In the genomic region with DNA sequence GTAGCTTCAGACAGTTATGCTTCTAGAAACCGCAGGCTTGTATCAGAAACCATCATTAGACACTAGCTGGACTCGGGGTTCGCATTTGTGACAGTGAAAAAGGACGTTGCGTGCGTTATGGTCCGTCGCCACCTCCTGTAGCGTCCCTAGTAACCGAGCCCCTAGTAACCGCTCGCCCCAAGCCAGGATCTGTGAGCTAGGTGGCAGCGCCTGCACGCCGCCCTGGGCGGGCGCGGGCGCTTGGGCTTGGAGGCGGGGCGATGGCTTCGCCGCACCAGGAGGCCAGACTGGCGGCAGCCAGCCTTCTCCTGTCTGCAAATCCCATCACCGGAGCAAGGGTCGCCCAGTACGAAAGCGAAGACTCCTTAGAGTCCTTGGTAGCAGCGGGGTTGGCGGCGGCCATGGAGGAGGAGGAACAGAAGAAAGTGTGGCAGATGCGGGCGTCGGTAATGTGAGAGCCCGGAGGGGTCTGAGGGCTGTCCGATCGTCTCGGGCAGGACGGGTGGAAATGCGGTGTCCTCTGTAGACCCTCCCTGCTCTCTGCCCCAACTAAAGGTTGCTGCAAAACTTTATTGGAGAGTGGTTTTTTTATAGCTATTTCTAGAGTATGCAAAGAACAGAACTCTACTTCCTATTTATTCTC, we compare ENCODE assay signal across 8 mouse cellular contexts. TPM values are rescaled to one million over a fixed set of nuclear protein-coding genes. Genes with fewer than 3 reads are reported as not detected.
DNase-seq lines count a peak whose midpoint lies in the region; ATAC-seq and TF ChIP-seq lines count a peak whose summit lies in the region.

No protein-coding gene starts in this region.

- no peaks in the 10 kb centered on the region for H3K27me3 ChIP-seq in MEL (ENCODE audit: control insufficient read depth in 1 of 2, insufficient read depth in 2 of 2, low read length in 2 of 2)
- H3K27me3 ChIP-seq in forebrain, embryonic 16.5 days (replicated peaks; ENCODE audit: control insufficient read depth, insufficient read depth, low read length), result no peaks in the 10 kb centered on the region
- no peaks in the 10 kb centered on the region for H3K27me3 ChIP-seq in lung, embryonic 15.5 days

- peak in 1 of 2 experiments; percentile 31; a peak in 1 of 4 replicates for TF ChIP-seq EP300 in MEL (IDR thresholded peaks at IDR 0.05; ENCODE audit: low read depth in 1 of 2, low read length in 2 of 2)

- TF ChIP-seq CTCF in MEL (IDR thresholded peaks at IDR 0.05 in 2 of 3, conservative IDR thresholded peaks at IDR 0.05 in 1 of 3; ENCODE audit: control insufficient read depth in 1 of 3, insufficient read depth in 1 of 3, low read depth in 2 of 3, low read length in 3 of 3, poor library complexity in 1 of 3, severe bottlenecking in 1 of 3), result 0 out of 6 replicates have a peak, but pooled peaks of 1 of the 3 experiments have one; percentile 15
- no peak; the same call in 1 of the 2 replicates for TF ChIP-seq CTCF in olfactory bulb, adult 2 months (IDR thresholded peaks at IDR 0.05; ENCODE audit: insufficient read depth, low read depth, low read length)

- under 1% methylated on average over 40 of the region's 40 CpGs for WGBS in forebrain, embryonic 16.5 days
- under 1% methylated on average over 40 of the region's 40 CpGs for WGBS in lung, embryonic 15.5 days
- WGBS in olfactory bulb, adult 2 months, result under 1% methylated on average over 40 of the region's 40 CpGs

- TF ChIP-seq RAD21 in MEL (IDR thresholded peaks at IDR 0.05; ENCODE audit: low read depth, low read length), result no peak

- peaks cover 0 to 3% of the 10 kb centered on the region in 2 experiments; a peak in 1 of 4 replicates for H3K4me1 ChIP-seq in MEL (ENCODE audit: control insufficient read depth in 1 of 2, insufficient read depth in 2 of 2, low read length in 2 of 2)
- peaks cover 7% of the 10 kb centered on the region; the same call in 1 of the 2 replicates for H3K4me1 ChIP-seq in forebrain, embryonic 16.5 days (replicated peaks; ENCODE audit: control insufficient read depth, insufficient read depth, low read length)
- H3K4me1 ChIP-seq in lung, embryonic 15.5 days, result no peaks in the 10 kb centered on the region
- H3K4me1 ChIP-seq in olfactory bulb, adult 2 months (ENCODE audit: control insufficient read depth, insufficient read depth, low read length), result peaks cover 4% of the 10 kb centered on the region; the same call in 1 of the 2 replicates

- no peaks in the 10 kb centered on the region for H3K9me3 ChIP-seq in MEL (replicated peaks; ENCODE audit: insufficient read depth, low read length)
- no peaks in the 10 kb centered on the region for H3K9me3 ChIP-seq in forebrain, embryonic 16.5 days (ENCODE audit: control insufficient read depth, low read length)
- H3K9me3 ChIP-seq in lung, embryonic 15.5 days, result no peaks in the 10 kb centered on the region

- peak overlapping the region; percentile 72 for H3K4me3 ChIP-seq in MEL (ENCODE audit: control insufficient read depth in 1 of 2, insufficient read depth in 1 of 2, low read depth in 2 of 2, low read length in 2 of 2)
- H3K4me3 ChIP-seq in forebrain, embryonic 16.5 days (replicated peaks; ENCODE audit: low read length), result peak overlapping the region; percentile 66
- H3K4me3 ChIP-seq in lung, embryonic 15.5 days, result peak overlapping the region; percentile 64
- H3K4me3 ChIP-seq in olfactory bulb, adult 2 months (ENCODE audit: insufficient read depth, low read depth, low read length), result peak overlapping the region; percentile 65

- peak overlapping the region; percentile 87 for H3K27ac ChIP-seq in MEL (ENCODE audit: control insufficient read depth, low read depth, low read length)
- peak overlapping the region; percentile 86 for H3K27ac ChIP-seq in forebrain, embryonic 16.5 days (ENCODE audit: low read length)
- peak overlapping the region; percentile 89 for H3K27ac ChIP-seq in lung, embryonic 15.5 days
- H3K27ac ChIP-seq in olfactory bulb, adult 2 months (ENCODE audit: insufficient read depth, low read depth, low read length), result peak overlapping the region; percentile 44

- peak overlapping the region; percentile 73 for H3K9ac ChIP-seq in MEL (ENCODE audit: control insufficient read depth, low read depth, low read length, poor library complexity, severe bottlenecking)
- peak overlapping the region; percentile 82 for H3K9ac ChIP-seq in forebrain, embryonic 16.5 days (replicated peaks; ENCODE audit: low read depth, low read length)
- peak overlapping the region; percentile 71 for H3K9ac ChIP-seq in lung, embryonic 15.5 days

- peak; percentile 61 to 75; a peak in 3 of 4 replicates for TF ChIP-seq POLR2A in MEL (IDR thresholded peaks at IDR 0.05; ENCODE audit: control insufficient read depth in 1 of 2, insufficient read depth in 1 of 2, low read depth in 1 of 2, low read length in 2 of 2, poor library complexity in 1 of 2)
- peak; percentile 24; the same call in 1 of the 2 replicates for TF ChIP-seq POLR2A in olfactory bulb, adult 2 months (IDR thresholded peaks at IDR 0.05; ENCODE audit: insufficient read depth, low read depth, low read length)

- peak; percentile 94 for DNase-seq in MEL (ENCODE audit: low read depth, low spot score)
- DNase-seq in cerebellum, adult 18-20 months, result peak; percentile 81 to 86
- DNase-seq in heart, postnatal 4 days, result peak; percentile 82
- DNase-seq in layer of hippocampus, adult 8-10 months (ENCODE audit: low spot score in 2 of 2), result peak; percentile 75 to 81
- DNase-seq in thymus, adult 18-20 months, result peak; percentile 47 to 55

- H3K79me2 ChIP-seq in MEL (ENCODE audit: control insufficient read depth, insufficient read depth, low read length, poor library complexity), result no peaks in the 10 kb centered on the region; the same call in 1 of the 2 replicates

- peak overlapping the region; percentile 68 for H3K4me2 ChIP-seq in forebrain, embryonic 16.5 days (ENCODE audit: low read length)
- H3K4me2 ChIP-seq in lung, embryonic 15.5 days, result peak overlapping the region; percentile 89

- peak; percentile 95 for ATAC-seq in forebrain, embryonic 16.5 days
- ATAC-seq in lung, embryonic 15.5 days (ENCODE audit: borderline replicate concordance, extremely low read depth, low FRiP score, low TSS enrichment), result peak; percentile 97

- peaks cover 4 to 14% of the 10 kb centered on the region in 2 experiments; a peak in 3 of 4 replicates for H3K36me3 ChIP-seq in MEL (ENCODE audit: control insufficient read depth in 1 of 2, insufficient read depth in 2 of 2, low read length in 2 of 2)
- peaks cover 10% of the 10 kb centered on the region; the same call in 1 of the 2 replicates for H3K36me3 ChIP-seq in forebrain, embryonic 16.5 days (ENCODE audit: control insufficient read depth, insufficient read depth)
- peaks cover 22% of the 10 kb centered on the region for H3K36me3 ChIP-seq in lung, embryonic 15.5 days

RNA-seq across cellular contexts. Expression of gene Fam161a, which starts 1.0 kb away (rescaled TPM):
- total RNA-seq in MEL (2012; rRNA removed), result 0.27 and 0.65 TPM in 2 replicates
- 1 to 10 TPM in 1 of 2 experiments, not detected in 1; 1.0 TPM for polyA plus RNA-seq in MEL (2012; ENCODE audit: insufficient read depth in 1 of 2, insufficient read length in 2 of 2, low read depth in 1 of 2, low replicate concordance in 2 of 2, missing spikeins in 1 of 2)
- 3.6 and 3.9 TPM in 2 replicates for polyA plus RNA-seq in forebrain, embryonic 16.5 days (2015; fragmentation: Nextera tagmentation; extraction: Ambion mirVana)
- 1 to 10 TPM; 1.7 to 2.0 TPM for total RNA-seq in heart, postnatal 4 days (2021)
- total RNA-seq in layer of hippocampus, adult 8-10 months (2022), result 1 to 10 TPM; 4.1 to 5.6 (median 4.8) TPM
- polyA plus RNA-seq in lung, embryonic 15.5 days (2015; fragmentation: Nextera tagmentation; extraction: Ambion mirVana), result 5.5 and 5.8 TPM in 2 replicates
- not detected in 2 replicates for polyA plus RNA-seq in olfactory bulb, adult 2 months (2012; ENCODE audit: insufficient read depth, insufficient read length, low replicate concordance, missing spikeins)

RNA-seq across cellular contexts. Expression of gene Cct4, which starts 18.0 kb away (rescaled TPM):
- total RNA-seq in MEL (2012; rRNA removed), result 552 and 588 TPM in 2 replicates
- 100 to 1,000 TPM; 387 to 567 TPM for polyA plus RNA-seq in MEL (2012; ENCODE audit: insufficient read depth in 1 of 2, insufficient read length in 2 of 2, low read depth in 1 of 2, low replicate concordance in 2 of 2, missing spikeins in 1 of 2)
- 335 and 378 TPM in 2 replicates for polyA plus RNA-seq in forebrain, embryonic 16.5 days (2015; fragmentation: Nextera tagmentation; extraction: Ambion mirVana)
- 100 to 1,000 TPM; 150 to 156 TPM for total RNA-seq in heart, postnatal 4 days (2021)
- 100 to 1,000 TPM in 2 of 4 experiments, 10 to 100 TPM in 2; 93.7 to 125 (median 110) TPM for total RNA-seq in layer of hippocampus, adult 8-10 months (2022)
- 265 and 271 TPM in 2 replicates for polyA plus RNA-seq in lung, embryonic 15.5 days (2015; fragmentation: Nextera tagmentation; extraction: Ambion mirVana)
- polyA plus RNA-seq in olfactory bulb, adult 2 months (2012; ENCODE audit: insufficient read depth, insufficient read length, low replicate concordance, missing spikeins), result not detected in 2 replicates

RNA-seq across cellular contexts. Expression of gene Commd1, which starts 26.1 kb away (rescaled TPM):
- 113 and 128 TPM in 2 replicates for total RNA-seq in MEL (2012; rRNA removed)
- 100 to 1,000 TPM in 1 of 2 experiments, not detected in 1; 102 TPM for polyA plus RNA-seq in MEL (2012; ENCODE audit: insufficient read depth in 1 of 2, insufficient read length in 2 of 2, low read depth in 1 of 2, low replicate concordance in 2 of 2, missing spikeins in 1 of 2)
- polyA plus RNA-seq in forebrain, embryonic 16.5 days (2015; fragmentation: Nextera tagmentation; extraction: Ambion mirVana), result 225 and 234 TPM in 2 replicates
- total RNA-seq in heart, postnatal 4 days (2021), result 100 to 1,000 TPM; 161 to 186 TPM
- 10 to 100 TPM; 39.0 to 59.9 (median 56.6) TPM for total RNA-seq in layer of hippocampus, adult 8-10 months (2022)
- polyA plus RNA-seq in lung, embryonic 15.5 days (2015; fragmentation: Nextera tagmentation; extraction: Ambion mirVana), result 368 and 400 TPM in 2 replicates
- polyA plus RNA-seq in olfactory bulb, adult 2 months (2012; ENCODE audit: insufficient read depth, insufficient read length, low replicate concordance, missing spikeins), result not detected in 2 replicates

RNA-seq across cellular contexts. Expression of gene Gm28048, which starts 26.4 kb away (rescaled TPM):
- 11.8 and 15.0 TPM in 2 replicates for total RNA-seq in MEL (2012; rRNA removed)
- 1 to 10 TPM in 1 of 2 experiments, not detected in 1; 8.6 TPM for polyA plus RNA-seq in MEL (2012; ENCODE audit: insufficient read depth in 1 of 2, insufficient read length in 2 of 2, low read depth in 1 of 2, low replicate concordance in 2 of 2, missing spikeins in 1 of 2)
- 3.0 and 6.0 TPM in 2 replicates for polyA plus RNA-seq in forebrain, embryonic 16.5 days (2015; fragmentation: Nextera tagmentation; extraction: Ambion mirVana)
- total RNA-seq in heart, postnatal 4 days (2021), result 1 to 10 TPM; 7.6 to 8.1 TPM
- 10 to 100 TPM in 2 of 4 experiments, 1 to 10 TPM in 2; 8.8 to 14.8 (median 10.3) TPM for total RNA-seq in layer of hippocampus, adult 8-10 months (2022)
- 14.6 and 16.3 TPM in 2 replicates for polyA plus RNA-seq in lung, embryonic 15.5 days (2015; fragmentation: Nextera tagmentation; extraction: Ambion mirVana)
- not detected in 2 replicates for polyA plus RNA-seq in olfactory bulb, adult 2 months (2012; ENCODE audit: insufficient read depth, insufficient read length, low replicate concordance, missing spikeins)

RNA-seq across cellular contexts. Expression of gene Zrsr1, which starts 36.5 kb away (rescaled TPM):
- 10.4 and 11.3 TPM in 2 replicates for total RNA-seq in MEL (2012; rRNA removed)
- polyA plus RNA-seq in MEL (2012; ENCODE audit: insufficient read depth in 1 of 2, insufficient read length in 2 of 2, low read depth in 1 of 2, low replicate concordance in 2 of 2, missing spikeins in 1 of 2), result 10 to 100 TPM in 1 of 2 experiments, not detected in 1; 15.8 TPM
- 6.1 and 6.6 TPM in 2 replicates for polyA plus RNA-seq in forebrain, embryonic 16.5 days (2015; fragmentation: Nextera tagmentation; extraction: Ambion mirVana)
- 1 to 10 TPM; 8.2 to 8.7 TPM for total RNA-seq in heart, postnatal 4 days (2021)
- 10 to 100 TPM; 57.8 to 76.0 (median 69.8) TPM for total RNA-seq in layer of hippocampus, adult 8-10 months (2022)
- 2.8 and 2.9 TPM in 2 replicates for polyA plus RNA-seq in lung, embryonic 15.5 days (2015; fragmentation: Nextera tagmentation; extraction: Ambion mirVana)
- polyA plus RNA-seq in olfactory bulb, adult 2 months (2012; ENCODE audit: insufficient read depth, insufficient read length, low replicate concordance, missing spikeins), result not detected in 2 replicates

Comparison
In these comparisons a context has a peak if more than half of its experiments do, and no peak if none do; other contexts are left out.
1. Peak in every context shown above with its lines: DNase-seq, ATAC-seq, H3K4me3 ChIP-seq and H3K27ac ChIP-seq.